Mouse (Mus musculus): ENCODE measurements around the gene Flcn. TPM values are rescaled to one million over a fixed set of nuclear protein-coding genes. Genes with fewer than 3 reads are reported as not detected.

Gene Flcn
- polyA plus RNA-seq (2014; fragmentation: Illumina TruSeq; extraction: RNeasy Lipid Tissue Mini Kit (QIAGEN cat#74804); ENCODE audit: low read depth, low replicate concordance) = 28.3 TPM

GRCm38 (mm10) chr11:59809670-59810474, at the start of gene Flcn:
Gene Flcn, minus strand, starts transcription at chr11:59810016.

DNA sequence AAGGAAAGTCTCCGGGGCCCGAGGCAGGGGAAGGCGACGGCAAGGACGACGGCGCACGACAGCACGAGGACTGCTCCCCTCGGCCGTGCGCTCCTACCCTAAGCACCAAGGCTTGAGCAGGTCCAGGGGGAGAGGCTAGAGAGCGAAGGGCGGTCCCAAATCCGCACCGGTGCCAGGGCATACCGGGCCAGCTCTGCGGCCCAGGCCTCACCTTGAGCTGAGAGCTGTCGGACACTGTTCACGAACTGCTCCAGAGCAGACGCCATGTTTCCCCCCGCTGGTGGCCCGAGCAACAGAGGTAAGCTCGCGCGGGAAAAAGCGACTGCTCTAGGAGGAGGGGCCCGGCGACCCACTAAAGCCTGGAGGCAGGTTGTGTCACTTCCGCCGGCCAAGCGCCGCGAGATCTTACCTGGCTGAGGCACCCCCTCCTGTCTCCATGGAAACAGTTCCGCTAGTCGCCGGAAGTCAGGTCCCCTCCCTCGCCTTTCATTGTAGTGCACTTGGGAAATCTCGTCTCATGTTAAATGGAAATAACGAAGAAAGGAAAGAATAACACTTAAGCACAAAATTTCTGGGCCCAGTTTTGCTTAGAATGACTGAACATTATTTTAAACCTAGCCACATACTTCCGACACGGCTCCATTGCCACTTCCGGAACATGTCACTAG, 29.8 kb upstream of the Flcn start, which contains the start of gene Cops3:
Gene Cops3, minus strand, starts transcription at position 380 of the 668 bp plus-strand sequence.

GRCm38 (mm10) chr11:59839008-59839458, 29.2 kb upstream of the Flcn start, which contains the start of gene Nt5m:
Gene Nt5m, plus strand, starts transcription at chr11:59839447.

GRCm38 (mm10) chr11:59787199-59787781, 22.5 kb downstream of the Flcn start, which contains the start of gene Pld6:
Gene Pld6, minus strand, starts transcription at chr11:59787645.

Other genes with a start within 250 kb of the Flcn start
- gene Olfr222, start 233.8 kb downstream of the Flcn start, polyA plus RNA-seq (2014; fragmentation: Illumina TruSeq; extraction: RNeasy Lipid Tissue Mini Kit (QIAGEN cat#74804); ENCODE audit: low read depth, low replicate concordance) = not detected
- gene Olfr223, start 216.7 kb downstream of the Flcn start, polyA plus RNA-seq (2014; fragmentation: Illumina TruSeq; extraction: RNeasy Lipid Tissue Mini Kit (QIAGEN cat#74804); ENCODE audit: low read depth, low replicate concordance) = not detected
- 164 TPM for gene Mprip, start 148.7 kb downstream of the Flcn start, polyA plus RNA-seq (2014; fragmentation: Illumina TruSeq; extraction: RNeasy Lipid Tissue Mini Kit (QIAGEN cat#74804); ENCODE audit: low read depth, low replicate concordance)
- gene Pld6, start 22.4 kb downstream of the Flcn start, polyA plus RNA-seq (2014; fragmentation: Illumina TruSeq; extraction: RNeasy Lipid Tissue Mini Kit (QIAGEN cat#74804); ENCODE audit: low read depth, low replicate concordance) = 1.3 TPM
- gene Nt5m, start 29.4 kb upstream of the Flcn start, polyA plus RNA-seq (2014; fragmentation: Illumina TruSeq; extraction: RNeasy Lipid Tissue Mini Kit (QIAGEN cat#74804); ENCODE audit: low read depth, low replicate concordance) = 20.5 TPM
- gene Cops3, start 29.8 kb upstream of the Flcn start, polyA plus RNA-seq (2014; fragmentation: Illumina TruSeq; extraction: RNeasy Lipid Tissue Mini Kit (QIAGEN cat#74804); ENCODE audit: low read depth, low replicate concordance) = 62.5 TPM
- 35.9 TPM for gene Med9, start 138.2 kb upstream of the Flcn start, polyA plus RNA-seq (2014; fragmentation: Illumina TruSeq; extraction: RNeasy Lipid Tissue Mini Kit (QIAGEN cat#74804); ENCODE audit: low read depth, low replicate concordance)
- 137 TPM for gene Rasd1, start 154.9 kb upstream of the Flcn start, polyA plus RNA-seq (2014; fragmentation: Illumina TruSeq; extraction: RNeasy Lipid Tissue Mini Kit (QIAGEN cat#74804); ENCODE audit: low read depth, low replicate concordance)
- gene Pemt, start 236.5 kb upstream of the Flcn start, polyA plus RNA-seq (2014; fragmentation: Illumina TruSeq; extraction: RNeasy Lipid Tissue Mini Kit (QIAGEN cat#74804); ENCODE audit: low read depth, low replicate concordance) = 126 TPM